Mouse (Mus musculus) hindbrain, embryonic 12.5 days (tissue): ENCODE data around the gene H2afy. TPM values are rescaled to one million over a fixed set of nuclear protein-coding genes. Genes with fewer than 3 reads are reported as not detected.

ENCODE experiments used
- ATAC-seq: fragments of 200-750 bp; cut with Nextera tagmentation; 2 replicates; pipeline ENCODE4 v1.8.0; 2017; ENCODE audit warnings: moderate TSS enrichment; ENCODE audit not compliant: low FRiP score
- H3K27ac ChIP-seq: fragments of 300-500 bp; sonication (generic); 2 replicates; pipeline ENCODE4 v1.5.1; 2016; ENCODE audit warnings: mild to moderate bottlenecking
- H3K27me3 ChIP-seq: fragments of 300-500 bp; sonication (generic); 2 replicates; pipeline ENCODE4 v1.6.1; 2016; ENCODE audit warnings: mild to moderate bottlenecking
- H3K36me3 ChIP-seq: fragments of 300-500 bp; sonication (generic); 2 replicates; pipeline ENCODE4 v1.6.1; 2016; ENCODE audit warnings: mild to moderate bottlenecking
- H3K4me1 ChIP-seq: fragments of 300-500 bp; sonication (generic); 2 replicates; pipeline ENCODE4 v1.6.1; 2016
- H3K4me2 ChIP-seq: fragments of 300-500 bp; sonication (generic); replicated peaks from 2 replicates; pipeline ENCODE4 v1.6.1; 2016; ENCODE audit warnings: mild to moderate bottlenecking
- H3K4me3 ChIP-seq: fragments of 300-500 bp; sonication (generic); 2 replicates; pipeline ENCODE4 v1.5.1; 2016; ENCODE audit warnings: mild to moderate bottlenecking
- H3K9ac ChIP-seq: fragments of 300-500 bp; sonication (generic); 2 replicates; pipeline ENCODE4 v1.6.1; 2016; ENCODE audit warnings: mild to moderate bottlenecking, moderate library complexity
- H3K9me3 ChIP-seq: fragments of 300-500 bp; sonication (generic); replicated peaks from 2 replicates; pipeline ENCODE4 v1.6.1; 2016; ENCODE audit warnings: mild to moderate bottlenecking
- WGBS: fragments of 180-500 bp; shearing (Covaris S2); methylation state at CpG from one replicate; pipeline ENCODE4 v1.1.7; 2016; 5-methylcytosine and 5-hydroxymethylcytosine counted together
- polyA plus RNA-seq: library from polyadenylated mRNA; unstranded; fragments of >200 nt; fragmentation: Nextera tagmentation; extraction: Ambion mirVana; gene quantifications from 2 replicates; pipeline ENCODE4 v1.2.1, GENCODE M21; 2016

The H2afy gene
- polyA plus RNA-seq, 1 experiment from 2014 or later: 491 TPM

- Histone ChIP-seq H3K4me3 (no peak overlapping the region), H3K4me1 (no peaks in the 10 kb centered on the region), H3K27me3 (no peaks in the 10 kb centered on the region), H3K27ac (no peak overlapping the region), H3K4me2 (no peak overlapping the region), H3K9me3 (no peaks in the 10 kb centered on the region), H3K9ac (no peak overlapping the region), H3K36me3 (peaks cover 92% of the 10 kb centered on the region)
- ATAC-seq: no peak
- 94% methylated on average over 2 of the region's 2 CpGs for WGBS
Measured at GRCm38 (mm10) chr13:56079616-56080015, 56.5 kb downstream of the H2afy start.

GRCm38 (mm10) chr13:56078724-56079262 lies 57.4 kb downstream of the H2afy start:
- no peak overlapping the region for H3K4me3 ChIP-seq
- H3K36me3 ChIP-seq: peaks cover 93% of the 10 kb centered on the region
- H3K4me1 ChIP-seq: no peaks in the 10 kb centered on the region
- no peaks in the 10 kb centered on the region for H3K9me3 ChIP-seq
- no peak overlapping the region for H3K4me2 ChIP-seq
- no peak overlapping the region for H3K9ac ChIP-seq
- H3K27ac ChIP-seq: no peak overlapping the region
- 77% methylated on average over 17 of the region's 17 CpGs for WGBS
- H3K27me3 ChIP-seq: no peaks in the 10 kb centered on the region
- no peak for ATAC-seq

DNA sequence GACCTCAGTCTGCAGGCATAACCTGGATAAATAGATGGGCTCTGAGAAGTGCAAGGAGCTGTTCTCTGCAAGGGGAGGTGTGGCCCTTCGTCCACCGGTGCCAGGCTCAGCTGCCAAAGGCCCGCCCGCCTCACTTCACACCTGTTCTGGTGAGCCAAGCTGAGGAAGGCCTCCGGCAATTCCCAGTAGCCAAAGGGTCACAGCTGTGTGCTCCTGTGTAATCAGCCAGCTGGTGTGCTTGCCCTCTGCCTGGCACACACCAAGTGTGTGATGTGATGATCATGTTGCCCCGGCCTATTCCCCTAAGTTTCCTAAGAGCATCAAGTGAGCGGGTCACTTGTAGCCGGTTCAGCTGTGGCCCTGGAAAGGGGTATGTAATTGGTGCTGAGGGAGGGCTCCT lies 60.2 kb downstream of the H2afy start:
- no peak overlapping the region for H3K4me3 ChIP-seq
- H3K27me3 ChIP-seq: no peaks in the 10 kb centered on the region
- peaks cover 78% of the 10 kb centered on the region for H3K36me3 ChIP-seq
- ATAC-seq: no peak
- no peak overlapping the region for H3K9ac ChIP-seq
- H3K27ac ChIP-seq: no peak overlapping the region
- H3K4me1 ChIP-seq: no peaks in the 10 kb centered on the region
- WGBS: 89% methylated on average over 8 of the region's 8 CpGs
- no peak overlapping the region for H3K4me2 ChIP-seq
- no peaks in the 10 kb centered on the region for H3K9me3 ChIP-seq

DNA sequence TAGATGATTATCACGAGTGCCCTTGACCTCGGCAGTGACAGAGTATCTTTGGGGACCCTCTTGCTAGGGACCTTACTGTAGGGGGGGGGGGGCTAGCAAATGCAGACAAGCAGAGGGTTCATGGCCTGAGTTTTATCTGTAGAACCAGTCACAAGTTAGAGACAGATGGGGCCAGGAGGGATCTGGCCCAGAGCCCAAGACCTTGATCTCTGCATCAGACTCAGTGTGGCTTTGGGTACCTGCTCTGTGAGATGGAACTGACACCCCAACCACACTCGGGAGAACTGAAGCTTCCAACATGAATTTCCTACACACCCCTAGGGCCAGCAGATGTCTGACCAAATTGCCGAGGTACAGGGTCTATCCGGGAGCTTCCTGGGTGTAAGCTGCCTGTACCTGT lies 63.0 kb downstream of the H2afy start:
- Histone ChIP-seq H3K27me3 (no peaks in the 10 kb centered on the region), H3K4me2 (no peak overlapping the region), H3K4me1 (peaks cover 8% of the 10 kb centered on the region), H3K27ac (no peak overlapping the region), H3K4me3 (no peak overlapping the region), H3K36me3 (peaks cover 57% of the 10 kb centered on the region), H3K9me3 (no peaks in the 10 kb centered on the region), H3K9ac (no peak overlapping the region)
- 81% methylated on average over 5 of the region's 5 CpGs for WGBS
- no peak for ATAC-seq

DNA sequence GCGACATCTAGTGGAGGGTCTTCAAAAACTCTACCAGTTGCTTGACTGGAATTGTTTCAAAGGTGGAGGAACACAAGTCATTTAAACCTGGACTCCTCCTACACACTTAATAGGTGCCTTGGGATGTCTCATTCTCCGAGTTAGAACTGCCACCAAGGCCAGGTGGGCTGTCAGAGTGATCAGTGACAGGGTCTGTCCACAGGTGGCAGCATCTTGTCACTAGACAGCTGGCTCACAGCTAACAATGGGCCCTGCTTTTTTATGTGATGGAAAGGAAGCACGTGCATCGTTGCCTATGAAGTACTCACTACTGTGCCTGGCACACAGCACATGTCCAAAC lies 63.9 kb downstream of the H2afy start:
- no peak overlapping the region for H3K9ac ChIP-seq
- H3K36me3 ChIP-seq: peaks cover 48% of the 10 kb centered on the region
- WGBS: 49% methylated on average over 4 of the region's 4 CpGs
- no peak overlapping the region for H3K4me2 ChIP-seq
- peaks cover 17% of the 10 kb centered on the region for H3K4me1 ChIP-seq
- no peak for ATAC-seq
- no peaks in the 10 kb centered on the region for H3K9me3 ChIP-seq
- H3K27ac ChIP-seq: no peak overlapping the region
- no peaks in the 10 kb centered on the region for H3K27me3 ChIP-seq
- H3K4me3 ChIP-seq: no peak overlapping the region

DNA sequence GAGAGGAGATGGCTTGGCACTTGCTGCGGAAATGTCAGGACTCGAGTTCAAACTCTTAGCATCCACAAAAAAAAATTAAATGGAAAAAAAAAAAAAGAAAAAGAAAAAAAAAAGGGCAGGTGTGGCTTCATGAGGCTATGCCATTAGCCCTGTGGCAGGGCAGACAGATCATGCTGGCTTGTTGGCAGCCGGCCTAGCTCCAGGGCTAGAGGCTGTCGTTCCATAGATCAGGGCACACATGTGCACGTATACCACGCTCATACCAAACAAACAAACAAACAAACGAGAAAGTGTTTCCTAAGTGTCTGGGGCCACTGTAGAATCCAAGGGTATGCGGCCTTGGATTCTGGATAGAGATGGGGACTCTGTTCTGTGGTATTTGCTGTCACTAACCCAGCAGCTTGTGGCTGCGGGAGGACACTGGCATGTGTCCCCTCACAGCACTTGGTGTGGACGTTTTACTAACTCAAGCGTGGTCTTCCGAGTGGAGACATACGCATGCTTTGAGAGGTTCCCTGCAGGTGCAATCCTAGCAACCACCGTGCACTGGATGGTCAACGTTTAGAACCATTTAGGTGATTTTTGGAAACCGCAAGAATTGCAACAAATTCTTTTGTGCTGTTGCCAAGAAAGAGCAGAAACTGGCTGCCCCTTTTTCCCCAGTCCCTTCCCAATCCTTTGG lies 64.4 kb downstream of the H2afy start:
- H3K4me3 ChIP-seq: no peak overlapping the region
- no peak overlapping the region for H3K4me2 ChIP-seq
- H3K27ac ChIP-seq: no peak overlapping the region
- 82% methylated on average over 16 of the region's 16 CpGs for WGBS
- no peaks in the 10 kb centered on the region for H3K27me3 ChIP-seq
- peaks cover 43% of the 10 kb centered on the region for H3K36me3 ChIP-seq
- no peaks in the 10 kb centered on the region for H3K9me3 ChIP-seq
- H3K4me1 ChIP-seq: peaks cover 17% of the 10 kb centered on the region
- H3K9ac ChIP-seq: no peak overlapping the region
- ATAC-seq: no peak

DNA sequence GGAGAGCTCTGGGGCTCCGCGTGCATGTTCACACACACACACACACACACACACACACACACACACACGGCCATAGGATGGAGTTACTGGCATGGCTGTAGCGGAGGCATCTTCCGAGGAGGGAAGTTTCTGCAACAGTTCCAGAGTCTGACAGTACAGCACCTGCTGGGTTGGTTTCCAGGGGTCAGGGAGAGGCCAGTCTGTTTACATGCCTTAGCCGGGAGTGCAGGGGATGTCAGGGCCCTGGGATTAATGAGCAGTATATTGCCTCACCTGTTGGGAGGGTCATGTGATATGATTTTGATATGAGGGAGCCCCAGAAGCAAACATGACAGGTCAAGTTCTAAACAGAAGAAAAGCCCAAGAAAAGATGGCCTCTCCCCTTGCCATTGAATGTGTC lies 66.5 kb downstream of the H2afy start:
- 83% methylated on average over 6 of the region's 6 CpGs for WGBS
- Histone ChIP-seq H3K36me3 (peaks cover 22% of the 10 kb centered on the region), H3K4me1 (peaks cover 17% of the 10 kb centered on the region), H3K27ac (no peak overlapping the region), H3K9ac (no peak overlapping the region), H3K4me3 (no peak overlapping the region), H3K27me3 (no peaks in the 10 kb centered on the region), H3K9me3 (no peaks in the 10 kb centered on the region), H3K4me2 (no peak overlapping the region)
- no peak for ATAC-seq

DNA sequence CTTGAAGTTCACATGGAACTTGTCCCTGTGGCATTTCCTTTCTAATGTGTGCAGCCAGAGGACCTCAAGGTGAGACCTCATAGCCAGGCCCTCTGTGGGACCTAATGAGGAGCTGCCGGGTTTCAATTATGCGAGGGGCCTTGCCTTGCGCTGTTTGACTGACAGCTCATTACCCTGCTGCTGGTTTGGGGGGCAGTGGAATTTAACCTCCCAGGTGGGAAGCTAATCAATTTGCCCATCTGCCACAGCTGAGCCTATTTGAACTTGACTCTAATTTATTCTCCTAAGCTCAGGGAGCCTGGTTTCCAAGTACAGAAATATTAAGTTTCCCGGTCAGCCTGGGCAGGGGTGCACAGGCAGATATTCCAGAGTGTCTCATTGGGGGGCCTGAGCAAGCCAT lies 67.6 kb downstream of the H2afy start:
- 26% methylated on average over 4 of the region's 4 CpGs for WGBS
- no peaks in the 10 kb centered on the region for H3K9me3 ChIP-seq

GRCm38 (mm10) chr13:56066904-56067303 lies 69.3 kb downstream of the H2afy start:
- H3K9me3 ChIP-seq: no peaks in the 10 kb centered on the region
- no peak overlapping the region for H3K4me2 ChIP-seq
- no peak overlapping the region for H3K27ac ChIP-seq
- H3K4me3 ChIP-seq: no peak overlapping the region
- ATAC-seq: no peak
- peaks cover 17% of the 10 kb centered on the region for H3K4me1 ChIP-seq
- H3K36me3 ChIP-seq: peaks cover 9% of the 10 kb centered on the region; the same call in 1 of the 2 replicates
- no peak overlapping the region for H3K9ac ChIP-seq
- no peaks in the 10 kb centered on the region for H3K27me3 ChIP-seq
- WGBS: 94% methylated on average over 2 of the region's 2 CpGs

More for the DNA sequence above, 67.6 kb downstream of the H2afy start:
- Histone ChIP-seq H3K27me3 (no peaks in the 10 kb centered on the region), H3K27ac (peak overlapping the region; percentile 9; the same call in 1 of the 2 replicates), H3K4me2 (no peak overlapping the region), H3K9ac (no peak overlapping the region), H3K4me1 (peaks cover 17% of the 10 kb centered on the region), H3K36me3 (peaks cover 15% of the 10 kb centered on the region; the same call in 1 of the 2 replicates), H3K4me3 (no peak overlapping the region)
- 0 out of 2 replicates have a peak, but pooled peaks have one; percentile 27 for ATAC-seq

DNA sequence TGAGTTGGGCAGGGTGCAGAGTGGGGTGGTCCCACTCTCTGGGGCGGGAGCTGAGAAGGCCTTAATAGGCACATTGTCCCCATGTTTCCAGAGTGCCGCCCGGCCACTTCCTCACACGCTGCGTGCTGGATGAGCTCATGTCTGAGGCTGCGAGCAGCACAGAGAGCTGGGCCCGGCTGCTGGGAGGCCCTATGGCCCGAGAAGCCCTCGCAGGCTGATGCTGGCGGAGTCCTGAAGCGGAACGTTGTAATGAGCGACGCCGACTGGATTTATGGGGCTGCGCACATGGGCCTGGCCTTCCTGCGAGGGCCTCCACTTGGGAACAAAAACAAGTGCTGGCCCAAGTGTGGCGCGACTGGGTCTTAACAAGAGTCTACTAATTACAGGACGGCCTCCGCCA lies 70.0 kb downstream of the H2afy start:
- H3K9ac ChIP-seq: no peak overlapping the region
- no peaks in the 10 kb centered on the region for H3K27me3 ChIP-seq
- H3K4me2 ChIP-seq: no peak overlapping the region
- H3K27ac ChIP-seq: no peak overlapping the region
- WGBS: 80% methylated on average over 21 of the region's 21 CpGs
- no peaks in the 10 kb centered on the region for H3K9me3 ChIP-seq
- peaks cover 7% of the 10 kb centered on the region; the same call in 1 of the 2 replicates for H3K36me3 ChIP-seq
- peaks cover 17% of the 10 kb centered on the region for H3K4me1 ChIP-seq
- H3K4me3 ChIP-seq: no peak overlapping the region
- 0 out of 2 replicates have a peak, but pooled peaks have one; percentile 29 for ATAC-seq

- 88% methylated on average over 8 of the region's 8 CpGs for WGBS
- Histone ChIP-seq H3K4me1 (peaks cover 17% of the 10 kb centered on the region), H3K9me3 (no peaks in the 10 kb centered on the region), H3K27me3 (no peaks in the 10 kb centered on the region), H3K4me3 (no peak overlapping the region), H3K36me3 (no peaks in the 10 kb centered on the region), H3K4me2 (no peak overlapping the region), H3K9ac (no peak overlapping the region), H3K27ac (no peak overlapping the region)
- ATAC-seq: no peak
Measured at GRCm38 (mm10) chr13:56057761-56058160, 78.4 kb downstream of the H2afy start.

DNA sequence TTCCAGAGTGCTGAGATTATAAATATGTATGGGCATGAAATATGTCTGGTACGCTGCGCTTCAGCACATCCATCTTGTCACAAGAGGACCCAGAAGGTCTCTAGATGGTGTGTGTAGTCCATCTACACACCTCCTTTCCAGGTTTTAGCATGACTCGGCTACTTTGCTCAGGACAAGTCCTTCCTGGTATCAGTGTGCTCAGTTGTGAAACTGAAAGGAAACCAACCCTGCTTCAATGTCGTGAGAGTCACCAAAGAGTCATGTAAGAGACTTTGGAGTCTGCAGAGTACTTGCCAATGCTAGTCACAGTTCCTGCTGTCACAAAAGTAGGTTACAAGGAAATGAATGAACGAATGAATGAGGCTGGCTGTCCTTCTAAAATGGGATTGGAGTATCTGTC lies 80.4 kb downstream of the H2afy start:
- Histone ChIP-seq H3K9ac (no peak overlapping the region), H3K27ac (no peak overlapping the region), H3K4me1 (peaks cover 28% of the 10 kb centered on the region), H3K4me3 (no peak overlapping the region), H3K27me3 (0 out of 2 replicates have a peak, but pooled peaks cover 4% of the 10 kb centered on the region), H3K36me3 (no peaks in the 10 kb centered on the region), H3K9me3 (no peaks in the 10 kb centered on the region), H3K4me2 (no peak overlapping the region)
- no peak for ATAC-seq
- 86% methylated on average over 5 of the region's 5 CpGs for WGBS

DNA sequence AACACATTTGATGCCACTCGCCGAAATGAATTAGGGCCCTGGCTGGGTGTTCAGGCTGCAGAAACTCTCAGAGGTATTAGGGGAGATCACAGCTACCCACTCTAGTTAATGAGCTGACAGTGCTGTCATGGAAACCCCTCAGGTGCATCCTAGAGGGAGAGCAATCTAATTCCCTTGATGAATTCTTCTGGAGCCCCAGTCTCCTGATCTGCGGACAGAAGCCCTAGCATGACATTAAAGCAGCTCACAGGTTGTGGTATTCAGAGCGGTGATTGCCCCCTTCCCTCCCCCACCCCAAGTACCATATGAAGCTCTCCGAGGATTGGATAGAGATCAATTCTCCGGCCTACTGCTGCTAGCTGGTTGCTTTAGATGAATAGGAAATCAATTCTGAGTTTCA lies 82.1 kb downstream of the H2afy start:
- Histone ChIP-seq H3K4me1 (peaks cover 34% of the 10 kb centered on the region), H3K9me3 (no peaks in the 10 kb centered on the region), H3K9ac (no peak overlapping the region), H3K36me3 (no peaks in the 10 kb centered on the region), H3K27ac (0 out of 2 replicates have a peak overlapping the region, but pooled peaks have one; percentile 40), H3K4me3 (no peak overlapping the region), H3K4me2 (no peak overlapping the region), H3K27me3 (0 out of 2 replicates have a peak, but pooled peaks cover 4% of the 10 kb centered on the region)
- ATAC-seq: peak; percentile 46; the same call in 1 of the 2 replicates
- 59% methylated on average over 6 of the region's 6 CpGs for WGBS
